Mouse (Mus musculus) midbrain, postnatal 0 days (tissue): ENCODE measurements at regions not wholly inside any gene's neighbourhood (a gene's known extent, or its start where the extent isn't known, plus 50 kb on each side); places are given as distances from the start of the nearest gene placed in this dataset.
"Not testable (repeated sequence)": the region's sequence is repeated elsewhere in the genome, so short reads cannot be mapped to it uniquely, and the experiment has no call there.

Experiments used
- ATAC-seq: fragments of 200-750 bp; cut with Nextera tagmentation; 2 replicates; pipeline ENCODE4 v1.8.0; 2017; ENCODE audit warnings: moderate number of reproducible peaks, mild to moderate bottlenecking, moderate TSS enrichment, moderate library complexity; ENCODE audit not compliant: low FRiP score
- DNase-seq: peaks from one replicate; pipeline ENCODE4 v3.0.0-alpha.2; 2015; ENCODE audit warnings: low spot score
- H3K27ac ChIP-seq: fragments of 300-500 bp; sonication (generic); 2 replicates; pipeline ENCODE4 v1.5.1; 2014; ENCODE audit warnings: low read depth, mild to moderate bottlenecking, low read length, mixed read lengths
- H3K27me3 ChIP-seq: fragments of 300-500 bp; sonication (generic); 2 replicates; pipeline ENCODE4 v1.6.1; 2014; ENCODE audit warnings: low read length, control low read depth, mixed read lengths; ENCODE audit not compliant: insufficient read depth
- H3K36me3 ChIP-seq: fragments of 300-500 bp; sonication (generic); 2 replicates; pipeline ENCODE4 v1.6.1; 2014; ENCODE audit warnings: low read length, control low read depth, mixed read lengths; ENCODE audit not compliant: insufficient read depth
- H3K4me1 ChIP-seq: fragments of 300-500 bp; sonication (generic); 2 replicates; pipeline ENCODE4 v1.6.1; 2014; ENCODE audit warnings: mild to moderate bottlenecking, control low read depth, antibody characterized with exemption, low read length, mixed read lengths; ENCODE audit not compliant: insufficient read depth
- H3K4me2 ChIP-seq: fragments of 300-500 bp; sonication (generic); 2 replicates; pipeline ENCODE4 v1.6.1; 2014; ENCODE audit warnings: low read depth, mild to moderate bottlenecking, low read length, mixed read lengths; ENCODE audit not compliant: poor library complexity, severe bottlenecking
- H3K4me3 ChIP-seq: fragments of 300-500 bp; sonication (generic); 2 replicates; pipeline ENCODE4 v1.5.1; 2014; ENCODE audit warnings: low read depth, mild to moderate bottlenecking, low read length, moderate library complexity
- H3K9ac ChIP-seq: fragments of 300-500 bp; sonication (generic); replicated peaks from 2 replicates; pipeline ENCODE4 v1.6.1; 2014; ENCODE audit warnings: mild to moderate bottlenecking, low read length, moderate library complexity, mixed read lengths; ENCODE audit not compliant: poor library complexity, severe bottlenecking
- H3K9me3 ChIP-seq: fragments of 300-500 bp; sonication (generic); 2 replicates; pipeline ENCODE4 v1.6.1; 2016; ENCODE audit warnings: low read length, control low read depth
- CTCF ChIP-seq: IDR thresholded peaks from 2 replicates; pipeline ENCODE4 v1.5.1; 2016; ENCODE audit warnings: antibody characterized with exemption, mild to moderate bottlenecking
- WGBS: fragments of 180-500 bp; shearing (Covaris S2); extraction: QIAGEN DNeasy Blood & Tissue Kit; methylation state at CpG from one replicate; pipeline ENCODE4 v1.1.7; 2014; 5-methylcytosine and 5-hydroxymethylcytosine counted together

GRCm38 (mm10) chr12:14271216-14271615 lies 119.4 kb upstream of the Fam84a start:
- no peak overlapping the region for H3K27ac ChIP-seq
- H3K36me3 ChIP-seq: no peaks in the 10 kb centered on the region
- no peak for ATAC-seq
- no peak overlapping the region for H3K9ac ChIP-seq
- no peak for DNase-seq
- H3K27me3 ChIP-seq: no peaks in the 10 kb centered on the region
- H3K9me3 ChIP-seq: no peaks in the 10 kb centered on the region
- no peak overlapping the region for H3K4me3 ChIP-seq
- no peak overlapping the region for H3K4me2 ChIP-seq
- TF ChIP-seq CTCF: no peak
- no peaks in the 10 kb centered on the region for H3K4me1 ChIP-seq

GRCm38 (mm10) chr12:14261102-14261501 lies 109.2 kb upstream of the Fam84a start:
- no peak for TF ChIP-seq CTCF

GRCm38 (mm10) chr12:14260288-14260687 lies 108.4 kb upstream of the Fam84a start:
- TF ChIP-seq CTCF: no peak
- no peak overlapping the region for H3K4me2 ChIP-seq
- no peaks in the 10 kb centered on the region for H3K36me3 ChIP-seq
- no peaks in the 10 kb centered on the region for H3K27me3 ChIP-seq
- WGBS: 66% methylated on average over 4 of the region's 4 CpGs
- no peak overlapping the region for H3K9ac ChIP-seq
- H3K4me3 ChIP-seq: no peak overlapping the region
- DNase-seq (peak; percentile 46), ATAC-seq (no peak)
- H3K4me1 ChIP-seq: no peaks in the 10 kb centered on the region
- H3K27ac ChIP-seq: no peak overlapping the region
- no peaks in the 10 kb centered on the region for H3K9me3 ChIP-seq

More at GRCm38 (mm10) chr12:14261102-14261501, 109.2 kb upstream of the Fam84a start:
- Histone ChIP-seq H3K9me3 (no peaks in the 10 kb centered on the region), H3K4me2 (no peak overlapping the region), H3K36me3 (no peaks in the 10 kb centered on the region), H3K4me1 (no peaks in the 10 kb centered on the region), H3K4me3 (no peak overlapping the region), H3K9ac (no peak overlapping the region), H3K27ac (no peak overlapping the region), H3K27me3 (no peaks in the 10 kb centered on the region)
- WGBS: 73% methylated on average over 2 of the region's 2 CpGs
- DNase-seq (no peak), ATAC-seq (no peak)

- 94% methylated on average over 5 of the region's 5 CpGs for WGBS
- no peak overlapping the region for H3K4me3 ChIP-seq
- H3K9me3 ChIP-seq: no peaks in the 10 kb centered on the region
- H3K4me2 ChIP-seq: no peak overlapping the region
- ATAC-seq (no peak), DNase-seq (no peak)
- TF ChIP-seq CTCF: no peak
- H3K27ac ChIP-seq: no peak overlapping the region
- no peaks in the 10 kb centered on the region for H3K27me3 ChIP-seq
- H3K9ac ChIP-seq: no peak overlapping the region
- no peaks in the 10 kb centered on the region for H3K36me3 ChIP-seq
- no peaks in the 10 kb centered on the region for H3K4me1 ChIP-seq
Measured at GRCm38 (mm10) chr12:14253336-14253735, 101.5 kb upstream of the Fam84a start.

- Histone ChIP-seq H3K27me3 (no peaks in the 10 kb centered on the region), H3K4me3 (no peak overlapping the region), H3K9ac (no peak overlapping the region), H3K27ac (no peak overlapping the region), H3K4me1 (no peaks in the 10 kb centered on the region), H3K4me2 (no peak overlapping the region), H3K9me3 (no peaks in the 10 kb centered on the region), H3K36me3 (no peaks in the 10 kb centered on the region)
- no peak for TF ChIP-seq CTCF
- ATAC-seq: no peak
- no peak for DNase-seq
- WGBS: 96% methylated on average over 4 of the region's 4 CpGs
Measured at GRCm38 (mm10) chr12:14250124-14250523, 98.3 kb upstream of the Fam84a start.

GRCm38 (mm10) chr12:14242720-14243119 lies 90.9 kb upstream of the Fam84a start:
- H3K4me3 ChIP-seq, H3K9ac ChIP-seq, H3K36me3 ChIP-seq, H3K4me1 ChIP-seq, H3K27me3 ChIP-seq, H3K27ac ChIP-seq, H3K9me3 ChIP-seq, DNase-seq, ATAC-seq, H3K4me2 ChIP-seq: not testable (repeated sequence)
- WGBS: 99% methylated on average over 5 of the region's 6 CpGs

GRCm38 (mm10) chr12:14237699-14238098 lies 85.8 kb upstream of the Fam84a start:
- DNase-seq: no peak
- H3K27me3 ChIP-seq: no peaks in the 10 kb centered on the region
- H3K27ac ChIP-seq: no peak overlapping the region
- no peak overlapping the region for H3K4me2 ChIP-seq
- no peaks in the 10 kb centered on the region for H3K4me1 ChIP-seq
- ATAC-seq: no peak
- no peak overlapping the region for H3K9ac ChIP-seq
- H3K4me3 ChIP-seq: no peak overlapping the region
- no peaks in the 10 kb centered on the region for H3K9me3 ChIP-seq
- TF ChIP-seq CTCF: no peak
- no peaks in the 10 kb centered on the region for H3K36me3 ChIP-seq
